Mouse (Mus musculus) hindbrain, embryonic 10.5 days (tissue): ENCODE data around the gene BC051665. TPM values are rescaled to one million over a fixed set of nuclear protein-coding genes. Genes with fewer than 3 reads are reported as not detected.

Source experiments
- DNase-seq: peaks from one replicate; pipeline ENCODE4 v3.0.0-alpha.2; 2017; ENCODE audit warnings: low spot score
- H3K27ac ChIP-seq: fragments of 300-500 bp; sonication (generic); 2 replicates; pipeline ENCODE4 v1.5.1; 2016; ENCODE audit warnings: mild to moderate bottlenecking, moderate library complexity
- H3K27me3 ChIP-seq: fragments of 300-500 bp; sonication (generic); 2 replicates; pipeline ENCODE4 v1.6.1; 2016; ENCODE audit warnings: mild to moderate bottlenecking; ENCODE audit not compliant: poor library complexity, insufficient read depth, severe bottlenecking
- H3K36me3 ChIP-seq: fragments of 300-500 bp; sonication (generic); 2 replicates; pipeline ENCODE4 v1.6.1; 2016; ENCODE audit warnings: mild to moderate bottlenecking, moderate library complexity
- H3K4me1 ChIP-seq: fragments of 300-500 bp; sonication (generic); replicated peaks from 2 replicates; pipeline ENCODE4 v1.6.1; 2016; ENCODE audit warnings: mild to moderate bottlenecking
- H3K4me3 ChIP-seq: fragments of 300-500 bp; sonication (generic); 2 replicates; pipeline ENCODE4 v1.5.1; 2016; ENCODE audit warnings: mild to moderate bottlenecking, moderate library complexity
- H3K9me3 ChIP-seq: fragments of 300-500 bp; sonication (generic); 2 replicates; pipeline ENCODE4 v1.6.1; 2016; ENCODE audit warnings: mild to moderate bottlenecking, moderate library complexity
- WGBS: fragments of 180-500 bp; shearing (Covaris S2); methylation state at CpG from one replicate; pipeline ENCODE4 v1.1.7; 2016; 5-methylcytosine and 5-hydroxymethylcytosine counted together
- polyA plus RNA-seq: library from polyadenylated mRNA; unstranded; fragments of >200 nt; fragmentation: Nextera tagmentation; extraction: Ambion mirVana; gene quantifications from 2 replicates; pipeline ENCODE4 v1.2.1, GENCODE M21; 2016

BC051665 gene
- polyA plus RNA-seq: not detected in 2 replicates

GRCm38 (mm10) chr13:60786264-60786663 is at the start of gene BC051665:
BC051665 (minus strand) TSS chr13:60786364.
- Histone ChIP-seq H3K9me3 (no peaks in the 10 kb centered on the region), H3K4me1 (no peaks in the 10 kb centered on the region), H3K36me3 (no peaks in the 10 kb centered on the region), H3K4me3 (no peak within 1 kb of the TSS), H3K27me3 (no peaks in the 10 kb centered on the region), H3K27ac (no peak within 1 kb of the TSS)
- no peak for DNase-seq

DNA sequence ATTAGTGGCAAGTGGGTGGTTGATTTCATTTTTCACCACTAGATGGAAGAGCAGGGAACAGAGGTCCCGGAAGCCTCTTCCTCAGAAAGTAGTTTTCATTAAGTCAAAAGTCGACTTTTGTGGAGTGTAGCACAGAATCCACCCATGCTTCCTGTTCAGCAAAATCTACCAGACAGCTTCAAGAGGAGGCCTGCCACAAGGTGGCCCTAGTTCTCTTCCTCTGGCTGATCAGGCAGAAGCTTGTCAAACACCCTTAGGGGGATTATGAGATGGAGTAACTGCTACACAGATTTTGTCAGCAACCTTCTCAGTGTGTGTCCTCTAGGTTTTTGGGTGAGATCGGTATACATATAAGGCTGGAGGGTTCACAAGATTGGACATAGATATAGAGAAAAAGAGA is 39.9 kb upstream of the BC051665 start:
- Histone ChIP-seq H3K36me3 (no peaks in the 10 kb centered on the region), H3K9me3 (no peaks in the 10 kb centered on the region), H3K27ac (no peak overlapping the region), H3K27me3 (no peaks in the 10 kb centered on the region), H3K4me1 (no peaks in the 10 kb centered on the region), H3K4me3 (no peak overlapping the region)
- WGBS: 78% methylated on average over 3 of the region's 3 CpGs
- no peak for DNase-seq

GRCm38 (mm10) chr13:60820486-60821175 is 34.5 kb upstream of the BC051665 start:
- Histone ChIP-seq H3K4me1 (no peaks in the 10 kb centered on the region), H3K27ac (no peak overlapping the region), H3K4me3 (no peak overlapping the region), H3K9me3 (no peaks in the 10 kb centered on the region), H3K27me3 (no peaks in the 10 kb centered on the region), H3K36me3 (no peaks in the 10 kb centered on the region)
- DNase-seq: no peak
- WGBS: 82% methylated on average over 3 of the region's 3 CpGs

DNA sequence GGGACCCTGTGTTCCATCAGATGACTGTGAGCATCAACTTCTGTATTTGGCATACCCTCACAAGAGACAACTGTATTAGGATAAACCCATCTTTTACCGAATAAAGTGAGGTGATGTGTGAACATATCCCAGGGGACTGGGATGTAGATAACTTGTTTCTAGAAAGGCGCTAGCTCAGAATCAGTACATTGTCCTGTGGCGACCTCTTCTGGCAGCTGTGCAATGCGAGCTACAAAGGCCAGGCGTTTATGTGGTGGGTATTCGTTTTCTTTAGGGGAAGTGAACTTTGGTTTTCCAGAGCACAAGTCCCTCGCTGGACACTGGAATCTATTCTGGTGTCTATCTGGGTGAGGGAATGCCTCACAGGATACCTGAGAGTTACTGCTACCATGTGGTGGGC is 33.3 kb upstream of the BC051665 start:
- H3K36me3 ChIP-seq: no peaks in the 10 kb centered on the region
- WGBS: 17% methylated on average over 7 of the region's 7 CpGs
- H3K27ac ChIP-seq: no peak overlapping the region
- H3K4me1 ChIP-seq: no peaks in the 10 kb centered on the region
- H3K9me3 ChIP-seq: no peaks in the 10 kb centered on the region
- no peak overlapping the region for H3K4me3 ChIP-seq
- peak; percentile 45 for DNase-seq
- no peaks in the 10 kb centered on the region for H3K27me3 ChIP-seq

DNA sequence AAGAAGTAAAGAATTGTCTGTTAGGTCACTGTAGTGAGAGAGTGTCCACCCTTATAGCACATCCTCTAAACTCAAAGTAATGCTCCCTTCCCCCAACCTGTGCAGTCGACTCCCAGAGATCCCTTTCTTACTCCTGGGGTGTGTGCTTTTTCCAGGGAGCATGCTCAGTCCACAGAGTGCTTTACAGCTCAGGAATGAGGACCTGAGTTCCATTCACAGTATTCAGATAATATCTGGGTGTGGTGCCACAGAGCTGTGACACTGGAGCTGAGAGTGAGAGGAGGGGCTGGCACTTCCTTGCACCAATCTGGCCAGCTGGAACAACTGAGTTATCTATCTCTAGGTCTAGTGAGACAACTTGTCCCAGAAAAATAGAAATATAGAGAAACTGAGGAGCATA is 27.6 kb upstream of the BC051665 start:
- Histone ChIP-seq H3K4me3 (no peak overlapping the region), H3K4me1 (no peaks in the 10 kb centered on the region), H3K27me3 (no peaks in the 10 kb centered on the region), H3K27ac (no peak overlapping the region), H3K36me3 (no peaks in the 10 kb centered on the region), H3K9me3 (no peaks in the 10 kb centered on the region)
- DNase-seq: no peak
- 67% methylated on average over 1 of the region's 1 CpGs for WGBS

GRCm38 (mm10) chr13:60812768-60813167 is 26.6 kb upstream of the BC051665 start:
- Histone ChIP-seq H3K4me3 (no peak overlapping the region), H3K36me3 (no peaks in the 10 kb centered on the region), H3K9me3 (no peaks in the 10 kb centered on the region), H3K27ac (no peak overlapping the region), H3K27me3 (no peaks in the 10 kb centered on the region), H3K4me1 (no peaks in the 10 kb centered on the region)
- no peak for DNase-seq
- 89% methylated on average over 6 of the region's 6 CpGs for whole genome bisulfite sequencing

DNA sequence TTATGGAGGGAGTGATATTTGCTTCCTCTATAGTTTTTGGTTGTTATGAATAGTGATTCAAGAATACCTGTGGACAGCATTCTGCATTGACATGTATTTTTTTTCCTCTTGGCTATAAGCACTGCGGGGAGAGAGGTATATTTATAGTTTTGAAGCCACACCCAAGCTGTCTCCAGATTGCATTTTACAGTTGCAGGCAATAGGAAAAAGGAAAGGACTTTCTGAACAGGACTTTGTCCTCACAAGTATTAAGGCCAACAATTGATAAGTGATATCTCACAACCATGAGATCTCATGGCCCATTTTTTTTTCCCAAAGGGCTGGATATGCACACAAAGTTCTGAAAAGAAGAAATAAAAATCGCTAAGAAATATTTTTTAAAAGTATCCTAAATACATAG is 23.5 kb upstream of the BC051665 start:
- H3K36me3 ChIP-seq: no peaks in the 10 kb centered on the region
- no peaks in the 10 kb centered on the region for H3K27me3 ChIP-seq
- DNase-seq: no peak
- no peaks in the 10 kb centered on the region for H3K9me3 ChIP-seq
- no peak overlapping the region for H3K27ac ChIP-seq
- H3K4me3 ChIP-seq: no peak overlapping the region
- WGBS: 80% methylated on average over 2 of the region's 2 CpGs
- no peaks in the 10 kb centered on the region for H3K4me1 ChIP-seq

GRCm38 (mm10) chr13:60802749-60803148 is 16.6 kb upstream of the BC051665 start, which contains the start of gene Ctsll3:
Ctsll3 (minus strand) TSS chr13:60802849.
- DNase-seq: no peak
- Histone ChIP-seq H3K4me3 (no peak within 1 kb of the TSS), H3K27me3 (no peaks in the 10 kb centered on the region), H3K4me1 (no peaks in the 10 kb centered on the region), H3K27ac (no peak within 1 kb of the TSS), H3K36me3 (no peaks in the 10 kb centered on the region), H3K9me3 (no peaks in the 10 kb centered on the region)
- 67% methylated on average over 1 of the region's 1 CpGs for WGBS

DNA sequence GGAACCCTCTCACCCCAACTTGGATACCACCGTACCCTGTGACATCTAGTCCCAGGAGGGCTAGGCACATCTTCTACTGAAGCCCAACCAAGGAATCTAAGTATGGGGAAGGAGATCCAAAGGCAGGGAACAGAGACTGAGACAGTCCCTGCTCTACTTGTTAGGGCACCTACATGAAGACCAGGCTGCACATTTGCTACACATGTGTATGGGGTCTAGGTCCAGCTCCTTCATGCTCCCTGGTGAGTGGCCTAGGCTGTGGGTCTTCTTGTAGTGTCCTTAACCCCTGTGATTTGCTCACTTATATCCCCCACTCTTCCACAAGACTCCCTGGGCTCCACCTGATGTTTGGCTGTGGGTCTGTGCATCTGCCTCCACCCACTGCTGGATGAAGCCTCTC is 3.3 kb upstream of the BC051665 start:
- Histone ChIP-seq H3K36me3 (no peaks in the 10 kb centered on the region), H3K4me1 (no peaks in the 10 kb centered on the region), H3K9me3 (no peaks in the 10 kb centered on the region), H3K4me3 (no peak overlapping the region), H3K27me3 (no peaks in the 10 kb centered on the region), H3K27ac (no peak overlapping the region)
- no peak for DNase-seq
- WGBS: 77% methylated on average over 1 of the region's 1 CpGs

- H3K27ac ChIP-seq: no peak overlapping the region
- no peak for DNase-seq
- H3K27me3 ChIP-seq: no peaks in the 10 kb centered on the region
- H3K36me3 ChIP-seq: no peaks in the 10 kb centered on the region
- WGBS: 88% methylated on average over 7 of the region's 7 CpGs
- no peaks in the 10 kb centered on the region for H3K9me3 ChIP-seq
- no peaks in the 10 kb centered on the region for H3K4me1 ChIP-seq
- no peak overlapping the region for H3K4me3 ChIP-seq
Observed at GRCm38 (mm10) chr13:60783301-60783700, 2.9 kb downstream of the BC051665 start.

DNA sequence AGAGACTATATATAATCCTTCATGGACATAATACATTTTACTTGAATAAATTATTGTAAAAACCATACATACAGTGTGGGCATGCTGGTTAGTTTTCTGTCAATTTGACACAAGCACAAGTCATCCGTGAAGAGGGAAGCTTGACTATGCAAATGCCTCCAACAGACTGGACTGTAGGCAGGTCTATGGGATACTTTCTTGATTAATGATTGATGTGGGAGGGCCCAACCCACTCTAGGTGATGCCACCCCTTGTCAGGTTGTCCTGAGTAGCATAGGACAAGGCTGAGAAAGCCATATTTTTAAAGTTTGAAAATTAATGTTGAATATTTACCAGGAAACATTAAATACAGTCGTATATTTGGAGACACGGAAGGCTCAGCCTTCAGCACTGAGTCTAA is 5.6 kb downstream of the BC051665 start:
- H3K4me1 ChIP-seq: no peaks in the 10 kb centered on the region
- no peak overlapping the region for H3K27ac ChIP-seq
- H3K27me3 ChIP-seq: no peaks in the 10 kb centered on the region
- H3K36me3 ChIP-seq: no peaks in the 10 kb centered on the region
- H3K9me3 ChIP-seq: no peaks in the 10 kb centered on the region
- no peak for DNase-seq
- no peak overlapping the region for H3K4me3 ChIP-seq
- WGBS: 94% methylated on average over 3 of the region's 3 CpGs

GRCm38 (mm10) chr13:60761161-60761560 is 25.0 kb downstream of the BC051665 start:
- 95% methylated on average over 17 of the region's 17 CpGs for WGBS
- Histone ChIP-seq H3K27me3 (no peaks in the 10 kb centered on the region), H3K36me3 (peaks cover 54% of the 10 kb centered on the region), H3K4me1 (no peaks in the 10 kb centered on the region), H3K4me3 (no peak overlapping the region), H3K9me3 (no peaks in the 10 kb centered on the region), H3K27ac (no peak overlapping the region)
- DNase-seq: no peak

- no peaks in the 10 kb centered on the region for H3K9me3 ChIP-seq
- H3K27me3 ChIP-seq: no peaks in the 10 kb centered on the region
- H3K27ac ChIP-seq: no peak overlapping the region
- 91% methylated on average over 12 of the region's 12 CpGs for WGBS
- peaks cover 58% of the 10 kb centered on the region for H3K36me3 ChIP-seq
- H3K4me3 ChIP-seq: no peak overlapping the region
- H3K4me1 ChIP-seq: no peaks in the 10 kb centered on the region
- DNase-seq: no peak
Observed at GRCm38 (mm10) chr13:60760392-60760791, 25.8 kb downstream of the BC051665 start.

DNA sequence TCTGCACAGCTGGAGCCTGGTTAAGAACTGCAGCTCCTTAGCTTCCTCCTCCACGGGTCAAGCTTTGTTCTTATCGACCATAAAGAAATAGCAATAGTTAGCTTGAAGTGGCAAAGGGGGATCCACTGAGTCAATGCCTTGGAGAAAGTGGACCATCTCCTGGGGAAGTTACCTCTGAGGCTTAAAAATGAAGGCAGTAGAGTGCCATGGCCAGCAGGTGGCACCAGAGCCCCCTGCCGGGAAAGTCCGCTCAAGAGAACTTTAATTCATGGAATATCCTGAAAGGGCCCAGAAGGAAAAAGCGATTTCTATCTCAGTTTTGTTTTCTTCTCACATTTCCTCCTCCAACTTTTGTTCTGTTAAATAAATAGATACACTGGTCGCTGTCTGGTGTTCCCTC is 27.0 kb downstream of the BC051665 start:
- peaks cover 65% of the 10 kb centered on the region for H3K36me3 ChIP-seq
- WGBS: 47% methylated on average over 6 of the region's 6 CpGs

More for the DNA sequence above, 27.0 kb downstream of the BC051665 start:
- Histone ChIP-seq H3K27ac (no peak overlapping the region), H3K4me3 (no peak overlapping the region), H3K27me3 (no peaks in the 10 kb centered on the region), H3K9me3 (no peaks in the 10 kb centered on the region), H3K4me1 (no peaks in the 10 kb centered on the region)
- DNase-seq: peak; percentile 46
